Comparison of ENCODE assay signal across 10 mouse cellular contexts in genomic region chr7:107690426-107691221, GRCm38 (mm10).
DNase-seq lines count a peak whose midpoint lies in the region; ATAC-seq and TF ChIP-seq lines count a peak whose summit lies in the region.
"Had no signal": no experiment of that assay in that cellular context is flagged by ENCODE, and none has a peak within 500 bp of the region (broad histone marks: within the 10 kb centered on the region; RNA-seq: fewer than 3 reads in every experiment).

No protein-coding gene starts in this region.

- intact Hi-C loops in heart, postnatal 36 days (cut with DNase I): loop anchor here (2.0 kb wide), 1 partner anchor 24 kb away; no protein-coding TSS in a partner anchor

- H3K36me3 ChIP-seq in heart, embryonic 10.5 days: 0 out of 2 replicates have a peak, but pooled peaks cover 4% of the 10 kb centered on the region
- H3K36me3 ChIP-seq in embryonic facial prominence, embryonic 15.5 days: 0 out of 2 replicates have a peak, but pooled peaks cover under 1% of the 10 kb centered on the region
- no peaks in the 10 kb centered on the region; the same call in 1 of the 2 replicates for H3K36me3 ChIP-seq in limb, embryonic 14.5 days (ENCODE audit: control insufficient read depth, insufficient read depth, low read length)

- H3K9ac ChIP-seq in embryonic facial prominence, embryonic 15.5 days: no peak overlapping the region
- H3K9ac ChIP-seq in limb, embryonic 14.5 days (ENCODE audit: low read depth, low read length, severe bottlenecking): no peak overlapping the region

- H3K4me2 ChIP-seq in embryonic facial prominence, embryonic 15.5 days (replicated peaks): no peak overlapping the region
- H3K4me2 ChIP-seq in limb, embryonic 14.5 days (replicated peaks; ENCODE audit: low read depth, low read length, severe bottlenecking): peak overlapping the region; percentile 15; the same call in 1 of the 2 replicates

- H3K27ac ChIP-seq in heart, embryonic 10.5 days: peak overlapping the region; percentile 77
- H3K27ac ChIP-seq in embryonic facial prominence, embryonic 15.5 days (replicated peaks): peak overlapping the region; percentile 60; the same call in 1 of the 2 replicates
- H3K27ac ChIP-seq in limb, embryonic 14.5 days (replicated peaks; ENCODE audit: low read depth, low read length): peak overlapping the region; percentile 55; the same call in 1 of the 2 replicates
- H3K27ac ChIP-seq: layer of hippocampus, adult 2 months had no signal

- no peak for DNase-seq in heart, embryonic 10.5 days (ENCODE audit: low spot score)
- DNase-seq in heart, postnatal 36 days: no peak
- DNase-seq in adrenal gland, postnatal 25 days: peak; percentile 26
- peak; percentile 63 for DNase-seq in limb, embryonic 14.5 days (ENCODE audit: low spot score)
- no peak for DNase-seq in spleen, postnatal 4 days (ENCODE audit: low spot score in 2 of 2)
- no peak for DNase-seq in thymus, adult 18-20 months

- 10% methylated on average over 17 of the region's 17 CpGs for WGBS in heart, embryonic 10.5 days
- WGBS in embryonic facial prominence, embryonic 15.5 days: 18% methylated on average over 17 of the region's 17 CpGs
- WGBS in limb, embryonic 14.5 days: 9% methylated on average over 17 of the region's 17 CpGs

- H3K9me3 ChIP-seq in heart, embryonic 10.5 days: no peaks in the 10 kb centered on the region
- no peaks in the 10 kb centered on the region for H3K9me3 ChIP-seq in embryonic facial prominence, embryonic 15.5 days (replicated peaks)
- no peaks in the 10 kb centered on the region for H3K9me3 ChIP-seq in limb, embryonic 14.5 days (ENCODE audit: control insufficient read depth, low read length)

- TF ChIP-seq POLR2A in limb, embryonic 14.5 days (IDR thresholded peaks at IDR 0.05; ENCODE audit: borderline replicate concordance, extremely low read depth, insufficient read depth, insufficient read length): no peak

- no peaks in the 10 kb centered on the region for H3K27me3 ChIP-seq in heart, embryonic 10.5 days (ENCODE audit: insufficient read depth, poor library complexity, severe bottlenecking)
- H3K27me3 ChIP-seq in embryonic facial prominence, embryonic 15.5 days: no peaks in the 10 kb centered on the region
- no peaks in the 10 kb centered on the region for H3K27me3 ChIP-seq in limb, embryonic 14.5 days (ENCODE audit: control insufficient read depth, insufficient read depth, low read length)
- H3K27me3 ChIP-seq: CH12.LX had no signal

- no peak for ATAC-seq in embryonic facial prominence, embryonic 15.5 days (ENCODE audit: insufficient number of reproducible peaks, low FRiP score, low TSS enrichment, low read depth)
- peak; percentile 86; the same call in 1 of the 2 replicates for ATAC-seq in limb, embryonic 14.5 days (ENCODE audit: low FRiP score, low read depth)
- no peak for ATAC-seq in CD4-positive, CD25-positive, alpha-beta regulatory T cell, adult 4 months

- H3K4me1 ChIP-seq in heart, embryonic 10.5 days: peaks cover 22% of the 10 kb centered on the region
- H3K4me1 ChIP-seq in embryonic facial prominence, embryonic 15.5 days: peaks cover 17% of the 10 kb centered on the region
- H3K4me1 ChIP-seq in limb, embryonic 14.5 days (ENCODE audit: control insufficient read depth, insufficient read depth, low read length): peaks cover 27% of the 10 kb centered on the region

- peak overlapping the region; percentile 24 for H3K4me3 ChIP-seq in heart, embryonic 10.5 days
- no peak overlapping the region for H3K4me3 ChIP-seq in embryonic facial prominence, embryonic 15.5 days (replicated peaks)
- H3K4me3 ChIP-seq in limb, embryonic 14.5 days (replicated peaks; ENCODE audit: low read length): no peak overlapping the region
- H3K4me3 ChIP-seq: layer of hippocampus, adult 2 months had no signal

Comparison
In these comparisons a context has a peak if more than half of its experiments do, and no peak if none do; other contexts are left out.
1. DNase-seq: peak in adrenal gland, postnatal 25 days (single experiment) and limb, embryonic 14.5 days (single experiment); none in heart, embryonic 10.5 days (single experiment), heart, postnatal 36 days (0 of 2), spleen, postnatal 4 days (0 of 2) and thymus, adult 18-20 months (0 of 2).
2. Peak in every context shown above with its lines, with median percentiles within 50 percentile points of each other: H3K27ac ChIP-seq.